Mouse (Mus musculus) kidney, adult 2 months (tissue): Measurements from ENCODE around the gene Dcakd. TPM values are rescaled to one million over a fixed set of nuclear protein-coding genes. Genes with fewer than 3 reads are reported as not detected.

Experiments used
- DNase-seq: peaks from one replicate; pipeline ENCODE4 v3.0.0; 2021
- H3K27ac ChIP-seq: fragments of 200-500 bp; 2 replicates; pipeline ENCODE4 v1.5.1; 2012; ENCODE audit warnings: low read depth, low read length, control low read depth, inconsistent platforms; ENCODE audit not compliant: insufficient read depth
- H3K27me3 ChIP-seq: fragments of 200-500 bp; replicated peaks from 2 replicates; pipeline ENCODE4 v1.6.1; 2012; ENCODE audit warnings: mild to moderate bottlenecking, moderate library complexity, low read length, inconsistent platforms; ENCODE audit not compliant: control insufficient read depth, insufficient read depth
- H3K36me3 ChIP-seq: fragments of 200-500 bp; 2 replicates; pipeline ENCODE4 v1.6.1; 2012; ENCODE audit warnings: mild to moderate bottlenecking, moderate library complexity, low read length, inconsistent platforms; ENCODE audit not compliant: control insufficient read depth, insufficient read depth
- H3K4me1 ChIP-seq: fragments of 200-500 bp; 2 replicates; pipeline ENCODE4 v1.6.1; 2011; ENCODE audit warnings: low read length; ENCODE audit not compliant: control insufficient read depth, insufficient read depth
- H3K4me3 ChIP-seq: fragments of 200-500 bp; 2 replicates; pipeline ENCODE4 v1.5.1; 2011; ENCODE audit warnings: mild to moderate bottlenecking, low read depth, low read length, control low read depth; ENCODE audit not compliant: insufficient read depth
- CTCF ChIP-seq: fragments of 200-500 bp; conservative IDR thresholded peaks from 2 replicates; pipeline ENCODE4 v1.5.1; 2011; ENCODE audit warnings: low read depth, mild to moderate bottlenecking, control low read depth, low read length, moderate library complexity, mixed read lengths; ENCODE audit not compliant: insufficient read depth, insufficient read length
- POLR2A ChIP-seq: fragments of 200-500 bp; IDR thresholded peaks from one replicate; pipeline ENCODE4 v1.6.1; 2011; ENCODE audit warnings: low read depth, low read length, control low read depth
- WGBS: fragments of 180-500 bp; shearing (Covaris S2); methylation state at CpG from one replicate; pipeline ENCODE4 v1.1.7; 2018; 5-methylcytosine and 5-hydroxymethylcytosine counted together
- polyA plus RNA-seq: library from polyadenylated mRNA; depleted of rRNA; stranded (reverse); fragments of >200 nt; gene quantifications from 2 replicates; pipeline ENCODE4 v1.2.3, GENCODE M21; 2012

Gene Dcakd
- polyA plus RNA-seq, 1 experiment, result 49.5 TPM

GRCm38 (mm10) chr11:103027570-103028175 is 460 bp downstream of the Dcakd start:
- WGBS, result 9% methylated on average over 8 of the region's 8 CpGs
- no peaks in the 10 kb centered on the region for H3K36me3 ChIP-seq
- no peak for DNase-seq
- peak overlapping the region; percentile 94 for H3K4me3 ChIP-seq
- H3K27me3 ChIP-seq, result no peaks in the 10 kb centered on the region
- H3K4me1 ChIP-seq, result peaks cover 8% of the 10 kb centered on the region; the same call in 1 of the 2 replicates
- TF ChIP-seq CTCF (no peak), POLR2A (no peak)
- H3K27ac ChIP-seq, result peak overlapping the region; percentile 96

GRCm38 (mm10) chr11:103026901-103027300 is 1.2 kb downstream of the Dcakd start:
- peaks cover 8% of the 10 kb centered on the region for H3K4me1 ChIP-seq
- H3K36me3 ChIP-seq, result no peaks in the 10 kb centered on the region
- 47% methylated on average over 3 of the region's 3 CpGs for WGBS
- H3K27me3 ChIP-seq, result no peaks in the 10 kb centered on the region
- H3K27ac ChIP-seq, result peak overlapping the region; percentile 39
- DNase-seq, result peak; percentile 71
- no peak for TF ChIP-seq POLR2A
- no peak for TF ChIP-seq CTCF
- peak overlapping the region; percentile 16; the same call in 1 of the 2 replicates for H3K4me3 ChIP-seq

GRCm38 (mm10) chr11:103023974-103024373 is 4.2 kb downstream of the Dcakd start:
- TF ChIP-seq CTCF, result no peak
- TF ChIP-seq POLR2A, result no peak
- WGBS, result 86% methylated on average over 3 of the region's 3 CpGs
- Histone ChIP-seq H3K4me1 (peaks cover 8% of the 10 kb centered on the region), H3K4me3 (no peak overlapping the region), H3K36me3 (no peaks in the 10 kb centered on the region), H3K27ac (no peak overlapping the region), H3K27me3 (no peaks in the 10 kb centered on the region)
- DNase-seq, result no peak

- H3K36me3 ChIP-seq, result no peaks in the 10 kb centered on the region
- H3K27me3 ChIP-seq, result no peaks in the 10 kb centered on the region
- DNase-seq, result no peak
- no peaks in the 10 kb centered on the region; the same call in 1 of the 2 replicates for H3K4me1 ChIP-seq
- no peak overlapping the region for H3K27ac ChIP-seq
- TF ChIP-seq POLR2A (no peak), CTCF (no peak)
- 79% methylated on average over 3 of the region's 3 CpGs for WGBS
- no peak overlapping the region for H3K4me3 ChIP-seq
These were observed 7.3 kb downstream of the Dcakd start for GRCm38 (mm10) chr11:103020713-103021335.

- TF ChIP-seq POLR2A (no peak), CTCF (no peak)
- no peaks in the 10 kb centered on the region for H3K36me3 ChIP-seq
- no peak overlapping the region for H3K4me3 ChIP-seq
- 92% methylated on average over 7 of the region's 7 CpGs for WGBS
- no peaks in the 10 kb centered on the region; the same call in 1 of the 2 replicates for H3K4me1 ChIP-seq
- no peaks in the 10 kb centered on the region for H3K27me3 ChIP-seq
- no peak for DNase-seq
- no peak overlapping the region for H3K27ac ChIP-seq
These were observed 8.8 kb downstream of the Dcakd start for GRCm38 (mm10) chr11:103019325-103019724.

GRCm38 (mm10) chr11:103018860-103019259 is 9.3 kb downstream of the Dcakd start:
- no peaks in the 10 kb centered on the region for H3K36me3 ChIP-seq
- TF ChIP-seq CTCF, result no peak
- TF ChIP-seq POLR2A, result no peak
- H3K4me3 ChIP-seq, result no peak overlapping the region
- DNase-seq, result no peak
- no peaks in the 10 kb centered on the region for H3K27me3 ChIP-seq
- 69% methylated on average over 6 of the region's 6 CpGs for WGBS
- no peak overlapping the region for H3K27ac ChIP-seq
- H3K4me1 ChIP-seq, result no peaks in the 10 kb centered on the region; the same call in 1 of the 2 replicates

- no peak overlapping the region for H3K27ac ChIP-seq
- no peaks in the 10 kb centered on the region for H3K27me3 ChIP-seq
- no peak overlapping the region for H3K4me3 ChIP-seq
- peak; percentile 77 for DNase-seq
- H3K36me3 ChIP-seq, result no peaks in the 10 kb centered on the region
- H3K4me1 ChIP-seq, result no peaks in the 10 kb centered on the region; the same call in 1 of the 2 replicates
- 42% methylated on average over 9 of the region's 9 CpGs for WGBS
- TF ChIP-seq CTCF (no peak), POLR2A (no peak)
These were observed 10.5 kb downstream of the Dcakd start for GRCm38 (mm10) chr11:103017661-103018060.
